Mouse (Mus musculus) kidney, postnatal 4 days (tissue): ENCODE measurements around the gene Olfr303.
"Not testable (repeated sequence)": the region's sequence is repeated elsewhere in the genome, so short reads cannot be mapped to it uniquely, and the experiment has no call there.

Experiments used
- DNase-seq, 2 experiments: peaks; one replicate each; pipeline ENCODE4 v3.0.0; 2021; ENCODE audit warnings: mixed read lengths in 2 of 2

The Olfr303 gene

GRCm38 (mm10) chr7:86397689-86398088, at the start of gene Olfr303:
Gene Olfr303 (minus strand): TSS chr7:86397789.
- DNase-seq = no peak

- DNase-seq = no peak
Measured at GRCm38 (mm10) chr7:86403546-86403945, 6.0 kb upstream of the Olfr303 start, which contains the start of gene Olfr301. Gene Olfr301 (plus strand): TSS chr7:86403846.

DNA sequence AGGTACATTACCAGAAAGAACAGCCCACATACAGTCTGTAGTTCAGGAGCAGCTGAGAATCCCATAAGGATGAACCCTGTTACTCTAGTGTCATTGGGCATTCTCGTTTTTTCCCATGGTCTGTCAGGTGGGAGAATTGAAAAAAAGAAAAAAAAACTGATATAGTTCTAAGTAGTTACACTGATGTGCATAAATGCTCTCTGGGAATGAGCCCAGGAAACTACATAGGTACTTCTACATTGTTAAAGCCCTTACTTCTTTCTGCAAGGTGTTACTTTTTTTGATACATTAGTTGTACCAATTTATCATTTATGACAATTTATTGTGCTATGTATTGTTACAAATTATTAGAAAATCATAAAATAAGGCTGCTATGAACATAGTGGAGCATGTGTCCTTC, 11.0 kb downstream of the Olfr303 start, which contains the start of gene Olfr304:
Gene Olfr304, minus strand, starts transcription at position 101 of the 400 bp plus-strand sequence.
- DNase-seq = no peak

- no peak for DNase-seq
Measured at GRCm38 (mm10) chr7:86385769-86386168, 11.8 kb downstream of the Olfr303 start.

DNA sequence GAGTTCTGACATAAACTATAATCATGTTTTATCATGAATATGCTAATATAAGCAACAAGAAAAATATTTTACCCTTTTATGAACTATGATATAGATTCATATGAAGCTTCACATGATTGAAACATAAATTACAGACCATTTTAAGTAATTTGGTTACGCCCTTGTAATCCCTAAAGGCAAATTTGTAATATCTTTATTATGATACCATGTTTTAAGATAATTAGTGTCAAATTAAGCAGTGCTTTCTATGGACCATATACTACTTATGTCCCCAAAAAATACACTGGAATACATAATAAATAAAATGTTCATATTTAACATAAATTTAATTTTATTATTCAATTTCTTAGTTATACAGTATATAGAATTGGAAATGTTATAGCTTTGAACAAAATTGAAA, 30.8 kb downstream of the Olfr303 start, which contains the start of gene Olfr305:
Gene Olfr305, minus strand, starts transcription at position 101 of the 400 bp plus-strand sequence.
- no peak for DNase-seq

DNA sequence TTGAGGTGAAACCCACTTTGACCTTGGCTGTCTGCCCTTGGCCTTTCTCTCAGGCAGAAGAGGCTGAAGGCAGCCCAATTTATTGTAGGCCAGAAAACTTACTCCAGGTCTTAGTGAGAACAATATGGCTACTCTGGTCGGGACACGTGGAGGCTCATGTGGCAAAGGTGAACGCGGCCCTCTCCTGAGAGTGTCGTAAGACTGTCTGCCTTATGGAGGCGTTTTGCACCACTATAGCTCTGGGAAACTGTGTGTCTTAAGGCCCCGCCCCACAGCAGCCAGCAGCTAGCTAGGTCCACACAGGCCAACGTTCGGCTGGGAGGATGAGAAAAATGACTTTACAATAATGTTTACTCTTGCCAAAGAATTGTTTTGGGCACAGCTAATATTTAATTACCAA, 51.3 kb downstream of the Olfr303 start:
- not testable (repeated sequence) for DNase-seq

GRCm38 (mm10) chr7:86344253-86344652, 53.3 kb downstream of the Olfr303 start:
- DNase-seq = no peak

DNA sequence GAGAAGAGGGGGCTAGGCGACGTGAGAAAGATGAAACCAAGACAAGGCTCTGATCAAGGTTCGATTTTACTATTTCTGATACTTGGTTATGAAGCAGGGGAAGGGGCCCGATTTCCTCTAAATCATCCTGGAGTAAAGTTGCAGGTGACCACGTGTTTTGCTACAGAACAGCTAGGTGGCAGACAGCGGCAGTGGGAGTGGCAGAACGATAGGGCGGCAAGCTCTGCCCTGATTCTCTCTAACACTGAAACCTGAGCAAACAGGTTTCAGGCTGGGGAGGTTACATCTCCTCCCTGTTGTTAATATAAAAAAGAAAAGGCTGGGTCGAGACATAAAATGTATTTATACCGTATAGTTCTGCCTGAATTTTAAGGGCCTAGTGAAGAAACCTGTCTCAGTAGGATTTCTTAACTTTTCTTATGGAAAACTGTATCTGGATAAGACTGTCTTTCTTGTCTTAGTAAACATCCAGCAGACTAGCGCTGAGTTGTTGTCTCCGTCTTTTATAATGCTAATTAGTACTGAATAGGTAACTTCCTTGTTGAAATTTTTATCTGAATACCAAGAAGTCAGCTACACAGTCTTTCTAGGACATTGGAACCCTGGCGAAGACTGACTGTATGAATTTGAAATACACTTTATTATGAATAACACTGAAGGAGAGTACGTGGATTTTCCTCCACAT, 54.6 kb downstream of the Olfr303 start:
- no peak for DNase-seq
